In genomic region chrX:147055730-147056129, GRCm38 (mm10) we compare ENCODE assay signal across 15 mouse cellular contexts.
A peak's percentile ranks its signal among the peaks of the same experiment; 100 is the strongest.
DNase-seq lines count a peak whose midpoint lies in the region; ATAC-seq and TF ChIP-seq lines count a peak whose summit lies in the region.
"Had no signal": no experiment of that assay in that cellular context is flagged by ENCODE, and none has a peak within 500 bp of the region (broad histone marks: within the 10 kb centered on the region; RNA-seq: fewer than 3 reads in every experiment).

No protein-coding gene starts in this region.

- no peaks in the 10 kb centered on the region for H3K4me1 ChIP-seq in hindbrain, postnatal 0 days (ENCODE audit: insufficient read depth, low read length)
- no peaks in the 10 kb centered on the region for H3K4me1 ChIP-seq in hindbrain, embryonic 13.5 days (replicated peaks)
- H3K4me1 ChIP-seq in midbrain, embryonic 14.5 days (ENCODE audit: control insufficient read depth, insufficient read depth, low read length), result no peaks in the 10 kb centered on the region
- no peaks in the 10 kb centered on the region for H3K4me1 ChIP-seq in midbrain, embryonic 15.5 days
- H3K4me1 ChIP-seq: heart, embryonic 10.5 days; limb, embryonic 13.5 days; neural tube, embryonic 13.5 days had no signal

- H3K36me3 ChIP-seq in hindbrain, postnatal 0 days (ENCODE audit: insufficient read depth, low read length), result no peaks in the 10 kb centered on the region
- H3K36me3 ChIP-seq in hindbrain, embryonic 13.5 days, result no peaks in the 10 kb centered on the region
- no peaks in the 10 kb centered on the region for H3K36me3 ChIP-seq in midbrain, embryonic 14.5 days (ENCODE audit: control insufficient read depth, insufficient read depth, low read length)
- no peaks in the 10 kb centered on the region for H3K36me3 ChIP-seq in midbrain, embryonic 15.5 days (replicated peaks)
- H3K36me3 ChIP-seq: G1E; heart, embryonic 10.5 days; limb, embryonic 13.5 days; neural tube, embryonic 13.5 days had no signal

- 26% methylated on average over 3 of the region's 3 CpGs for WGBS in hindbrain, postnatal 0 days
- 29% methylated on average over 3 of the region's 3 CpGs for WGBS in hindbrain, embryonic 13.5 days
- 28% methylated on average over 3 of the region's 3 CpGs for WGBS in midbrain, embryonic 14.5 days
- 21% methylated on average over 3 of the region's 3 CpGs for WGBS in midbrain, embryonic 15.5 days

- DNase-seq in hindbrain, postnatal 0 days (ENCODE audit: low spot score), result peak; percentile 36
- DNase-seq in midbrain, embryonic 14.5 days, result peak; percentile 66
- peak; percentile 33 for DNase-seq in brain, adult 2 months (ENCODE audit: low read depth, low spot score)
- DNase-seq in retina, postnatal 1 day, result peak; percentile 28
- no peak for DNase-seq in urinary bladder, postnatal 14 days (ENCODE audit: low spot score)
- no peak for DNase-seq in frontal cortex, postnatal 36 days (ENCODE audit: low spot score in 2 of 2)
- DNase-seq: adrenal gland, postnatal 25 days; cerebellum, adult 9-11 months had no signal

- H3K27me3 ChIP-seq in hindbrain, postnatal 0 days (ENCODE audit: insufficient read depth, low read length), result no peaks in the 10 kb centered on the region
- no peaks in the 10 kb centered on the region for H3K27me3 ChIP-seq in hindbrain, embryonic 13.5 days
- H3K27me3 ChIP-seq in midbrain, embryonic 14.5 days (ENCODE audit: control insufficient read depth, insufficient read depth, low read length), result no peaks in the 10 kb centered on the region
- no peaks in the 10 kb centered on the region for H3K27me3 ChIP-seq in midbrain, embryonic 15.5 days (replicated peaks)
- H3K27me3 ChIP-seq: limb, embryonic 13.5 days; neural tube, embryonic 13.5 days had no signal

- no peak overlapping the region for H3K4me3 ChIP-seq in hindbrain, postnatal 0 days (ENCODE audit: low read length)
- no peak overlapping the region for H3K4me3 ChIP-seq in hindbrain, embryonic 13.5 days
- no peak overlapping the region for H3K4me3 ChIP-seq in midbrain, embryonic 14.5 days (replicated peaks; ENCODE audit: low read depth, low read length)
- no peak overlapping the region for H3K4me3 ChIP-seq in midbrain, embryonic 15.5 days
- H3K4me3 ChIP-seq: heart, embryonic 10.5 days; limb, embryonic 13.5 days; neural tube, embryonic 13.5 days had no signal

- H3K27ac ChIP-seq in hindbrain, postnatal 0 days, result no peak overlapping the region
- no peak overlapping the region for H3K27ac ChIP-seq in hindbrain, embryonic 13.5 days
- no peak overlapping the region for H3K27ac ChIP-seq in midbrain, embryonic 14.5 days (replicated peaks; ENCODE audit: low read depth, low read length)
- H3K27ac ChIP-seq in midbrain, embryonic 15.5 days, result no peak overlapping the region
- H3K27ac ChIP-seq: heart, embryonic 10.5 days; limb, embryonic 13.5 days; macrophage; neural tube, embryonic 13.5 days had no signal

- peak; percentile 45 for TF ChIP-seq CTCF in hindbrain, postnatal 0 days (IDR thresholded peaks at IDR 0.05; ENCODE audit: low read depth)

- no peak overlapping the region for H3K4me2 ChIP-seq in hindbrain, postnatal 0 days (ENCODE audit: low read depth, low read length)
- no peak overlapping the region for H3K4me2 ChIP-seq in hindbrain, embryonic 13.5 days
- no peak overlapping the region for H3K4me2 ChIP-seq in midbrain, embryonic 14.5 days (ENCODE audit: low read length)
- H3K4me2 ChIP-seq in midbrain, embryonic 15.5 days, result no peak overlapping the region
- H3K4me2 ChIP-seq: limb, embryonic 13.5 days; neural tube, embryonic 13.5 days had no signal

- no peak overlapping the region for H3K9ac ChIP-seq in hindbrain, postnatal 0 days (replicated peaks; ENCODE audit: low read length)
- no peak overlapping the region for H3K9ac ChIP-seq in hindbrain, embryonic 13.5 days
- H3K9ac ChIP-seq in midbrain, embryonic 14.5 days (replicated peaks; ENCODE audit: low read length), result no peak overlapping the region
- H3K9ac ChIP-seq in midbrain, embryonic 15.5 days, result no peak overlapping the region
- H3K9ac ChIP-seq: limb, embryonic 13.5 days; neural tube, embryonic 13.5 days had no signal

- no peak for ATAC-seq in hindbrain, postnatal 0 days
- ATAC-seq in hindbrain, embryonic 13.5 days (ENCODE audit: low FRiP score), result no peak
- ATAC-seq in midbrain, embryonic 14.5 days (ENCODE audit: low FRiP score, low TSS enrichment), result no peak
- ATAC-seq in midbrain, embryonic 15.5 days (replicated peaks), result no peak

- H3K9me3 ChIP-seq in hindbrain, postnatal 0 days (ENCODE audit: low read length), result no peaks in the 10 kb centered on the region
- H3K9me3 ChIP-seq in hindbrain, embryonic 13.5 days, result no peaks in the 10 kb centered on the region
- no peaks in the 10 kb centered on the region for H3K9me3 ChIP-seq in midbrain, embryonic 14.5 days (ENCODE audit: control insufficient read depth, low read length)
- H3K9me3 ChIP-seq in midbrain, embryonic 15.5 days, result no peaks in the 10 kb centered on the region
- H3K9me3 ChIP-seq: G1E; heart, embryonic 10.5 days; limb, embryonic 13.5 days; neural tube, embryonic 13.5 days had no signal

Comparison
In these comparisons a context has a peak if more than half of its experiments do, and no peak if none do; other contexts are left out.
1. DNase-seq: peak in hindbrain, postnatal 0 days (single experiment), midbrain, embryonic 14.5 days (single experiment), brain, adult 2 months (single experiment) and retina, postnatal 1 day (single experiment); none in urinary bladder, postnatal 14 days (single experiment) and frontal cortex, postnatal 36 days (0 of 2).